Mouse (Mus musculus): Measurements from ENCODE around the gene Disp2. TPM values are rescaled to one million over a fixed set of nuclear protein-coding genes. Genes with fewer than 3 reads are reported as not detected.
A peak's percentile ranks its signal among the peaks of the same experiment; 100 is the strongest.

The Disp2 gene
- polyA plus RNA-seq, 1 experiment from 2014 or later: 8.9 TPM

DNA sequence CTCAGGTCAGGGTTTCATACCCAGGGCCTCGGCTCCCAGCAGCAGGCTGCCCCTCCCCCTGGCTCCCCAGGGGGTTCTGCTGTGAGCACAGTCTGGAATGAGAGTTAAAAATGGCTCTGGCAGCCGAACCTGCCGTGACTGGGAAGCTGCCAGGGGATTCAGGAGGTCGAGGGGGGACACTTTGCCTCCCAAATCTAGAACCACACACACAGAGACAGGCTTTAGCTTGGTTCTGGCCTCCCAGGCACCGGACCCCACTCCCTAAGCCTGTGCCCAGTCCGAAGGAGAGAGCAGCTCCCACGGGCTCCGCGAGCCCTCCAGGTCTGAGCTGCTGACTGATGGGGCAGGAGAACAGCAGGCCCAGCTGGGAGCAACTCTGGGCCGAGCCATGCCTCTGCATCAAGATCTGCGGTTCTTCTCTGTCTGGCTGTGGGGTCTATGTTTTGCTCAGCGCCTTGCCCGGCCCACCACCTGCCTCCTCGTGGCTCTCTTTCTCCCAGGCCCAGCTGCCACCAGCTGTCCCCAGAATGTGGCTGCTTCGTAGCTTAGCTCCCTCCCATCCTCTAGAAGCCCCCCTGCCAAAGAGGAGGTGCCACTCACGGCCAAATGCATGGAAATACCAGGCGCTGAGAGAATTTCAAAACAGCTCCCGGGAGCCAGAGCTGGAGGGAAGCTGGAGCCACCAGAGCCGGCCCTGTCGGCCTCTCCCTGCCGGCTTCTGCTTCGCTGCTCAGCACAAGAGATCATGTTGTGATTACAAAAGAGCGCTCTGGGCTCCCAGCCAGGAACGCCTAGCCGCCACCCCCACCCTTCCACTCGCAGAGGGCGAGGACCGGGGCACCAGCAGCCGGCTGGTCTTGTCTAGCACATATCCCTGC lies 17.4 kb upstream of the Disp2 start, which contains the start of gene Ccdc9b:
Gene Ccdc9b (minus strand): TSS at position 756 of the 878 bp plus-strand sequence.
- no peaks in the 10 kb centered on the region for H3K36me3 ChIP-seq
- H3K27ac ChIP-seq: peak within 1 kb of the TSS; percentile 89
- peak; percentile 75 for DNase-seq (ENCODE audit: low spot score)
- no peaks in the 10 kb centered on the region for H3K9me3 ChIP-seq
- WGBS: 4% methylated on average over 29 of the region's 29 CpGs
- peaks cover 50% of the 10 kb centered on the region for H3K4me1 ChIP-seq (replicated peaks)
- peaks cover 77% of the 10 kb centered on the region for H3K27me3 ChIP-seq (ENCODE audit: insufficient read depth, poor library complexity, severe bottlenecking)
- H3K4me3 ChIP-seq: peak within 1 kb of the TSS; percentile 42

DNA sequence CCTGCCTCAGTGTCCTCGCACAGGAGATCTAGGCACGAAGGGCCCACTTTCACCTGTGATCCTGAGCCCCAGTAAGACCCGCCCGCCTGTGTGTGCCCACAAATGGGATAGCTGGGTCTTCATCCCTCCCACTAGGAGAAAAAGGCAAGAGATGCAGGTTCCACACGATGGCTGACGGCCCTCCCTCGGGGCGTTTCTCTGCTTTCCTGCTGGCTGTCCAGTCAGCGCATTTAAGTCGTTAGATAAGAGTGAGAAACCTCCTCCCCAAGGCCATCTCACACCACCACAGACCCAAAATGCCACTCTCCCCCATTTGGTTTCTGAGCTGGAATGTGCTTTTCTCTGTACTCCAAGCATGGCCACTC lies 16.8 kb upstream of the Disp2 start:
- Histone ChIP-seq H3K27ac (peak overlapping the region; percentile 89), H3K4me3 (peak overlapping the region; percentile 42), H3K4me1 (replicated peaks) (peaks cover 46% of the 10 kb centered on the region), H3K36me3 (no peaks in the 10 kb centered on the region), H3K27me3 (ENCODE audit: insufficient read depth, poor library complexity, severe bottlenecking) (peaks cover 70% of the 10 kb centered on the region), H3K9me3 (no peaks in the 10 kb centered on the region)
- 15% methylated on average over 10 of the region's 10 CpGs for WGBS
- no peak for DNase-seq (ENCODE audit: low spot score)

DNA sequence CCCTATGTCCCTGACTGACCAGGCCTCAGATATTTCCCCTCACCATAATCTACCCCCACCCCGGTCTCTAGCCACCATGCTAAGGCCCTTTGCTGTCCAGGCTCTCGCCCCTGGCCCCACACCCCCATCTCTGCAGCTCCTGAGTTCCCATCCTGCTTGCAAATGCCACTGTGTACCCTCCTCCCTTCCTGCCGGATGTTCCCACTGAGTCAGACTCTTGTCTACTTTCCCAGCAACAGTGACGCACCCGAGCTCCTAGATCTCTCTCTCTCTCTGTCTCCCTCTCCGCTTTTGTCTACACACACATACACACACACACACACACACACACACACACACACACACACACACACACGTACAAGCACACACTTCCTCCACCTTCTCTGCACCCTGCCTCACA lies 16.1 kb upstream of the Disp2 start:
- Histone ChIP-seq H3K4me1 (replicated peaks) (peaks cover 46% of the 10 kb centered on the region), H3K27ac (peak overlapping the region; percentile 89), H3K9me3 (no peaks in the 10 kb centered on the region), H3K36me3 (no peaks in the 10 kb centered on the region), H3K27me3 (ENCODE audit: insufficient read depth, poor library complexity, severe bottlenecking) (peaks cover 63% of the 10 kb centered on the region), H3K4me3 (no peak overlapping the region)
- DNase-seq (ENCODE audit: low spot score): no peak
- 69% methylated on average over 7 of the region's 7 CpGs for WGBS

DNA sequence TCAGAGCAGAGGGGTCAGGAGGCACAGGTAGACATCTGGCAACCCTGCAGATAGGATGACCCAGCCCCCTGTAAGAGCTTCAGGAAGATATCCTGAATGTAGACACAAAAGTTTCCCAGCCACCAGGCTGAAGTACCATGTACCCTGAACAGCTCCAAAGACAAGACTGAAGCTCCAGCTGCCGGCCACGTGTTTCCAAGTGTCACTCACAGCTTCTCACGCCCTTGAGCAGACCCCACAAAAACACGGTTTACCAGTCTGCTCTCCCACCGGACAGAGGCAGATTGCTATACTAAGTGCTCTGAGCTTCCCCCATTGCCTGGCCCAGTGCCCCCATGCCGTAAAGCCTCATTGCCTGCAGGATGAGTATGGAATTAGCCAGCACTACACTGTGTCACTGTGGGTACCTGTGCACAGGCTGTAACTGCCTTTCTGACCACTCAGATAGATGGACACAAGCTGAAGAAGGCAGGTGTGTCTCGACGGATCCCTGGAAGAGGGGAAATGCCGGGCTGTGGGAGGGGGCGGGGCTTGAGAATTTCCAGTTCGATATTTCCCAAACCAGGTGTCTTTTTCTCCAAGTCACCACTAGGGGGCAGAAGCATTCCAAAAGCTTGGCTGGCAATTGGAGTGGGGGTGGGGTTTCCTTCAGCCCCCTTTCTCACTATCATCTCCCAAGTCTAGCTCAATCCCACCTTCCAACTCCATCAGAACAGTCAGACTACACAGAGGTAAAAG lies 15.3 kb upstream of the Disp2 start:
- DNase-seq (ENCODE audit: low spot score): peak; percentile 49
- Histone ChIP-seq H3K4me3 (no peak overlapping the region), H3K4me1 (replicated peaks) (peaks cover 46% of the 10 kb centered on the region), H3K36me3 (no peaks in the 10 kb centered on the region), H3K27ac (peak overlapping the region; percentile 56; the same call in 1 of the 2 replicates), H3K9me3 (no peaks in the 10 kb centered on the region), H3K27me3 (ENCODE audit: insufficient read depth, poor library complexity, severe bottlenecking) (peaks cover 56% of the 10 kb centered on the region)
- 26% methylated on average over 11 of the region's 11 CpGs for WGBS

DNA sequence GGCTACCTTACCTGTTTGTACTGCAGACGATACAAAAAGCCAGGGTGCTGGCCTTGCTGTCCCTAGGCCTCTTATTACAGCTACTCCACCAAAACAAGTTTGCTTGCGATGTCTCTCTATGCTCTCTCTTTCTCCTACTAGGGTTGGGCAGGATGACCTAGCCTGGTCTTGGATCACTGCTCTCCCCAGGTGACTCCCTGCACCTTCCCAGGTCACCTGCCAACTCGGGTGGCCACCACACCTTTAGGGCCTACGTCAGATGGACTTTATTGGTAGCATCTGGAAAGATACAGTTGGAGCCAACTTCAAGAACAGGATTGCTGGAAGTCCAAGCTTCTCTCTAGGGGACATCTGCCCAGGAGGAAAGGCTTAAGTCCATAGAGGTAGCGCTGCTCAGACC lies 14.6 kb upstream of the Disp2 start:
- DNase-seq (ENCODE audit: low spot score): no peak
- no peak overlapping the region for H3K4me3 ChIP-seq
- no peaks in the 10 kb centered on the region for H3K9me3 ChIP-seq
- no peak overlapping the region for H3K27ac ChIP-seq
- no peaks in the 10 kb centered on the region for H3K36me3 ChIP-seq
- H3K4me1 ChIP-seq (replicated peaks): peaks cover 41% of the 10 kb centered on the region
- 86% methylated on average over 5 of the region's 5 CpGs for WGBS
- peaks cover 51% of the 10 kb centered on the region for H3K27me3 ChIP-seq (ENCODE audit: insufficient read depth, poor library complexity, severe bottlenecking)

DNA sequence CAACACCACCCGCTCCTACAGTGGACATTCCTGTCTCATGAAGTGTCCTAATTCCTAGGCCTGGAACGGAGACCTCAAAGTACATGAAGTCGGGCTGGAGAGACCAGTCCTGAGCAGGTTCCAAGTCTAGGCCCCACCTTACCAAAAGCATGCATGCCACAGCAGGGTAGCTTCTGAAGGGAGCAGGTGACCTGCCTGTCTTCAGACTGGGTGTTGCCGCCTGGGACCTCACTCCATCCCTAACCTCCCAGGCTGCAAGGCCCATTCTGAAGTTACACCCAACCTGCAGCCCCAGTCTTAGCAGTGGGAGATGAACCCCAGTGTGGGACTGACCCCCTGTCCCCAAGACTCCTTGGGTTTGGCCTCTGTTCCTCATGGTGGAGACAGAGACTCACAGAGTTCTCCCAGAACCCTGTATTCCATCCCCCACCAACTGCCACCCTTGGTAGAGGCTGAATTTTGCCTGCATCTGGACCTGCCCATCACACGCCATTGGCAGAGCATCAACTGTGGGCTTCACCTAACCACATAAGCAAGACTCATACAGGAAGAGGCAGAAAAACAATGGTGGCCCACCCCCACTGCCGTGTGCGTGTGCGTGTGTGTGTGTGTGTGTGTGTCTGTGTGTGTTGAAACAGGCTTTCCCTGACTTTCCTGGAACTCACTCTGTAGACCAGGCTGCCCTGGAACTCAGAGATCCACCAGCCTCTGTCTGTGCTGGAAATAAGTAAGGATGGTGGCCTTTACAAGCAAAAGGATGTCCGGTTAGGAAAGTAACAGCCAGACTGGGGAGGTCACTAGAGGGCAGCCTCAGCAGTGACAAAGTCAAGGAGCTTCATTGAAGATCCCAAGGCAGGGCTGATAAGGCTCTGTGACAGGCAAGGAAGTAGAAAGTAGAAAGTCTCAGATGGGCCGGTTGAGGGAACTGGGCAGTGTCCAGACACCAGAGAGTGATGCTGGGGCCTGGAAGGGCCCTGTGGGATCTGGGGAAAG lies 13.2 kb upstream of the Disp2 start:
- WGBS: 75% methylated on average over 10 of the region's 10 CpGs
- H3K36me3 ChIP-seq: no peaks in the 10 kb centered on the region
- no peaks in the 10 kb centered on the region for H3K9me3 ChIP-seq
- H3K27me3 ChIP-seq (ENCODE audit: insufficient read depth, poor library complexity, severe bottlenecking): peaks cover 37% of the 10 kb centered on the region
- no peak overlapping the region; the same call in 1 of the 2 replicates for H3K27ac ChIP-seq
- H3K4me3 ChIP-seq: no peak overlapping the region
- peaks cover 37% of the 10 kb centered on the region for H3K4me1 ChIP-seq (replicated peaks)
- DNase-seq (ENCODE audit: low spot score): no peak

DNA sequence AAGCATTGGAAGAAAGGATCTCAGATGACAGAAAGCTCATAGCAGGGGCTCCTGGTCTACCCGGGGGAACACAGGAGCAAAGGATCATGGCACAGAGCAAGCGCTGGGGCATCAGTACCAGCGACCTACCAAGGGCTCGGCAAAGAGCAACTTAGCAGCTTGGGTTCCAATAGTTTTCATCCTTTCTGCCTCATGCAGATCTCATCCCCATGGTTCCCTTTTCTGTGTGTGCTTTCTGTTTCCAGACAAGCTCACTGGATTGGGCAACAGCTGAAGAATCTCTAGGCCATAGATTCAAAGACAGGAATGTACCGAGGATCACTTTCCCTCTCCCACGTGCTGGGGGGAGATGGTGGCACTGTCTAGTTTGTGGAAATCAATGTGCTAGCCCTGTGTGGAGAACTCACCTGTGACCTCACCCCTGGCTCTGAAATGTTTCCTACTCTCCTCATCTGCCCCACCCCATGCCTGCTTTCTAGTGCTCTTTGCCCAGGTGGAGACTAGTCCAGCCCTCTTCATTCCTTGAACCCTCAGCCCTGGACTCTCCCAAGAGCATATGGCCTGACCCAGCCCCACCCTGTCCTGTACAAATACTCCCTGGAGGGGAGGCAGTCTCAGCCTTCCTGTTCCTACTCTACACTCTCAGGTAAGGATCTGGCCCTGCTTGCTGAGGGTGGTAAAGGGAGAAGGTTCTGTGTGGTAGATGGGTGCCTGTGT lies 7.2 kb upstream of the Disp2 start, which contains the start of gene Phgr1:
Gene Phgr1 (plus strand): TSS at position 612 of the 717 bp plus-strand sequence.
- Histone ChIP-seq H3K4me3 (no peak within 1 kb of the TSS), H3K27ac (no peak within 1 kb of the TSS), H3K4me1 (replicated peaks) (0 out of 2 replicates have a peak, but pooled peaks cover 2% of the 10 kb centered on the region), H3K9me3 (no peaks in the 10 kb centered on the region), H3K27me3 (ENCODE audit: insufficient read depth, poor library complexity, severe bottlenecking) (no peaks in the 10 kb centered on the region), H3K36me3 (no peaks in the 10 kb centered on the region)
- WGBS: 75% methylated on average over 6 of the region's 6 CpGs
- no peak for DNase-seq (ENCODE audit: low spot score)

DNA sequence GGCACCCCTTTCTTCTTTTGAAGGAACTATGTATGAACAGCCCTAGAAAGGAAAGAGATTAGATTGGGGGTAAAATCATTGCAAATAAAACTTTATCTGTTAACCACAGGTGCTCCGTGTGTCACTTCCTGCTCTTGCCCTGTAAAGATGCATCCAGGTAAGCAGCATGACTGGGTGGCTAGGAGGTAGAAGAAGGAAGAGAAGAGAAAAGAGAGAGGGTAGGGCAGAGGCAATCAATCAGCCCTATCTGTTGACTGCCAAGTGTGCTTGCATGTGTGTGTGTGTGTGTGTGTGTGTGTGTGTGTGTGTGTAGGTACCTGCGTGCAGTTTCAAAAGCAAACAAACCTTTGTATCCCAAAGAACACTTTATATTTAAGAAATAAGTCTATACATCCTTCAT lies 5.0 kb upstream of the Disp2 start:
- Histone ChIP-seq H3K9me3 (no peaks in the 10 kb centered on the region), H3K4me3 (no peak overlapping the region), H3K27ac (no peak overlapping the region), H3K4me1 (replicated peaks) (peaks cover 10% of the 10 kb centered on the region), H3K27me3 (ENCODE audit: insufficient read depth, poor library complexity, severe bottlenecking) (peaks cover 4% of the 10 kb centered on the region; the same call in 1 of the 2 replicates), H3K36me3 (no peaks in the 10 kb centered on the region)
- 89% methylated on average over 2 of the region's 2 CpGs for WGBS
- DNase-seq (ENCODE audit: low spot score): no peak

DNA sequence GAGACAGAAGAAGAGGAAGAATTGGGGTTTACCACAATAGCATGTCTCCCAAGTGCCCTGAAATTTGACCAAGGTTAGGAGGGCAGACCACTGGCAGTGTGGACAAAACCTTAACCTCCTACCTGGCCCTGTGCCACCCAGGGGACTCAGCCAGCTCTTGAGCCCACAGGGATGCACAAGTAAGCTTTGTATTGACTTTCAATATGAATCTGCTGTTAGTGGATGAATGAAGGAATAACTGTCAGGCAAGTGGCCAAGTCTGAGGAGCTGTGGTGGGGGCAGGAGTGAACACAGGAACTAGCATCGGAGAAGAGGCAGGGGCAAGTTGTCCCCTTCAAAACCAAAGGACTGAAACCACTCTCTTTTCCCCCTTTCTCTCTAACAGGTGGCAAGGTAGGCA lies 4.1 kb upstream of the Disp2 start:
- Histone ChIP-seq H3K4me1 (replicated peaks) (peaks cover 18% of the 10 kb centered on the region), H3K27me3 (ENCODE audit: insufficient read depth, poor library complexity, severe bottlenecking) (peaks cover 10% of the 10 kb centered on the region), H3K9me3 (no peaks in the 10 kb centered on the region), H3K4me3 (no peak overlapping the region), H3K27ac (no peak overlapping the region), H3K36me3 (no peaks in the 10 kb centered on the region)
- WGBS: 82% methylated on average over 1 of the region's 1 CpGs
- no peak for DNase-seq (ENCODE audit: low spot score)

DNA sequence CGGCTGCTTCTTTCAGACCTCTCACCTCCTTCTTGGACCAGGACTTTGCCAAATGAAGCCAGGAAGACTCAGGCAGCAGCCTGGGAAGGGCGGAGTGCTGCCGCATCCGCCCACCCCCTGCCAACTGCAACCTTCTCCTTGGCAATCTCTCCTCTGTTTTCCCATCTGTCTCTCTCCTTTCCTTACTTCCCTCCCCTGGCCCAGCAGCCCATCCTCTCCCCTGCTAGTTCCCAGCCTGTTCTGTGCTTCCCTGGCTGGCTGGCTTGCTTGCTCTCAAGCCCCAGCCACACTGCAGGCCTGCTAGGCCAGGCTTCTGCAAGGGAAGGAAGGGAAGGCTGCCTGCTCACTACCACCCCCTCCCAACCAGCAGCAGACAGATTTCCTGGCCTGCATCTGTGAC lies 3.7 kb upstream of the Disp2 start:
- 80% methylated on average over 4 of the region's 4 CpGs for WGBS
- H3K36me3 ChIP-seq: no peaks in the 10 kb centered on the region
- no peaks in the 10 kb centered on the region for H3K9me3 ChIP-seq
- H3K27me3 ChIP-seq (ENCODE audit: insufficient read depth, poor library complexity, severe bottlenecking): peaks cover 14% of the 10 kb centered on the region
- no peak overlapping the region for H3K27ac ChIP-seq
- no peak for DNase-seq (ENCODE audit: low spot score)
- peaks cover 18% of the 10 kb centered on the region for H3K4me1 ChIP-seq (replicated peaks)
- H3K4me3 ChIP-seq: no peak overlapping the region

DNA sequence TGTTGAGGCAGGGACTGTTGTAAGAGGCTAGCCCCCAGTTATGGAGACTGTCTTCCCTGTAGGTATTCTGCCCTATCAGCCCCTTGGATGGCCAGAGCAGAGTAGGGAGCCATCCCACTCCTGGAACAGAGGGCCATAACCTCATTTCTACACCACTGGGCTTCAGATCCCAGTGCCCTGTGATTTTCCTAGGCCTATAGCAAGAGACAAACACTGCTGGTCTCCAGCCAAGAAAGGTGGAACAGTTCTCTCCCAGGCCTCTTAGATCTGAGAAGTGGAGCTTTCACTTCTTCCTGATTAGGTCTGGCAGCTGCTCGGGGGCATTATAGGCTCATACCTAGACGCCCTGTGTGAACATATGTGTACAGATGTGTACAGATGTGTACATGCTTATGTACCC lies 3.2 kb upstream of the Disp2 start:
- DNase-seq (ENCODE audit: low spot score): no peak
- H3K36me3 ChIP-seq: no peaks in the 10 kb centered on the region
- 86% methylated on average over 2 of the region's 2 CpGs for WGBS
- H3K9me3 ChIP-seq: no peaks in the 10 kb centered on the region
- peaks cover 18% of the 10 kb centered on the region for H3K4me1 ChIP-seq (replicated peaks)
- no peak overlapping the region for H3K27ac ChIP-seq
- H3K4me3 ChIP-seq: no peak overlapping the region
- H3K27me3 ChIP-seq (ENCODE audit: insufficient read depth, poor library complexity, severe bottlenecking): peaks cover 17% of the 10 kb centered on the region

DNA sequence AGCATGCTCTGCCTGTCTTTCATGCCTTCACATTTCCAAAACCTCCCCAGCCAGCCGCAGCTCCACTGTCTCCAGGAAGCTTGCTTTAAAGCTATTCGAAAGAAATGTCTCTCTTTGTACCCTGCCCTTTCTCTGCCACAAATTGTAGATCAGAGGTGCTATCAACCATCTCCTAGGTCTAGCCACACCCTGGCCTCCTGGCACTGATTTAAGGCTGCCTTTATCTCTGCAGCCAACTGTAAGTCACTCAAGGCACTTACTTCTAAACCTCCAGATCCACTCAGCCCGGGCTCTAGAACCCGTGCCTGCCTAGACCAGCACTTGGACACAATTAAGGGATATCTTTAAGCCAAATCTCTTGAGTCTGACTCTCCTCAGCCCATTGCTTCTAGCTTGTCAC lies 1.1 kb upstream of the Disp2 start:
- H3K27ac ChIP-seq: no peak overlapping the region
- no peak overlapping the region for H3K4me3 ChIP-seq
- WGBS: 80% methylated on average over 4 of the region's 4 CpGs

More for the DNA sequence above, 1.1 kb upstream of the Disp2 start:
- peaks cover 18% of the 10 kb centered on the region for H3K4me1 ChIP-seq (replicated peaks)
- no peaks in the 10 kb centered on the region for H3K9me3 ChIP-seq
- H3K36me3 ChIP-seq: no peaks in the 10 kb centered on the region
- no peak for DNase-seq (ENCODE audit: low spot score)
- H3K27me3 ChIP-seq (ENCODE audit: insufficient read depth, poor library complexity, severe bottlenecking): peaks cover 17% of the 10 kb centered on the region

Measured in hindbrain, embryonic 10.5 days (tissue).